Mouse (Mus musculus) mature B cell (primary cell): ENCODE data around the gene Gcfc2.

Experiments used
- in situ Hi-C: fragments of 300-500 bp; cut with MboI; formaldehyde crosslinking; loops from 2 replicates; pipeline ENCODE4 v1.14.3; 2019

Gene Gcfc2

DNA sequence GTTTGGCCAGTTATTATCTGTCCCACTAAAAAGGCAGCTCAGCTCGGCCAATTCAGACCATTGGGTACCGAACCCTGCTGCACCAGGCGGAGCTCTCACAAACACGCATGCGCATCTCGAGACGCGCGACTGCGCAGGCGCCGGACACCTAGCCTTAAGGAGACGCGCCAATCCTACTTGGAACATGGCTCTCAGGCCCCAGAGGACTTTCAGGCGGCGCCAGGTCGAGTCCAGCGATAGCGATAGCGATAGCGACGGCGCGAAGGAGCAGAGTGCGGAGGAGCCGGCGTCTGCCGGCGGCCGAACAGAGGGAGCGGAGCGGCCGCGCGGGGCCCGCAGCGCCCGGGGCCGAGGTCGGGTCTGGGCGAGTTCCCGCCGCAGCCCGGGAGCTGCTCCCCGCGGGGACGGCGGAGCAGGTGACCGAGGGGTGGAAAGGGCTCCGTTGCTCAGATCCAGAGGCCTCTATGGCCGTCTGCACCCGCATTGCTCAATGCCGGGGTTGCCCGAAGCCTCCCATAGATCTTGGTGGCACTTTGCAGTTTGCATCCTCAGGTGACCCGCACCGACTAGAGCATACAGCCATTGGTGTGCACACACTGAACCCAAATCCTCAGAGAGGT is at the start of gene Gcfc2:
TSS of gene Gcfc2 (plus strand) at position 147 of the 620 bp plus-strand sequence.
- in situ Hi-C loops, result no loop called here

- in situ Hi-C loops, result no loop called here
Measured at GRCm38 (mm10) chr6:81895678-81896230, 27.7 kb upstream of the Gcfc2 start.

DNA sequence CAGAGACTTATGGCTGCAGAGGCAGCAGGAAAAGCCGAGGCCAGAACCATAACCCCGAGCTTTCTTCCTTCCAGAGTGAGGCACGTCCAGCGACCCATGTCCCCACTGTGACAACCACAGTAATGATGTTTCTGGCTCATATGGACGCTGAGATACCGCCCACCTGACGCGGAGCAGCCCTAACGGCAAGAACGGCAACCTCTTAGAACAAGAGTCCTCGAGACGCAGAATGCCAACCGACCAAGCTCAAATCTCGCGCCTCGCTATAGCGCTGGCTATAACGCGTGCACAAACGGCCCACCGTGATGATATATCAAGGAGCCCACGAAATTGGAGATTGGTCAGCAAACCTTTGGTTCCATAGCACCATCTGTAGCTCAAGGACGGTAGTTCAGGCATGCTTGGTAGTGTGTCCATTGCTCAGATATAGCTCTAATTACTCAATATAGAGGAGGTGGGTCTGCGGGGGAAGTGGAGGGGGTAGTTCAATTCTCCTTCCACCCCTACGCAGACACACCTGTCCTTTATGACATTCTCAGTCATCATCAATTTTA is 13.1 kb upstream of the Gcfc2 start:
- in situ Hi-C loops, result no loop called here

- in situ Hi-C loops, result no loop called here
Measured at GRCm38 (mm10) chr6:81911244-81911643, 12.2 kb upstream of the Gcfc2 start.

DNA sequence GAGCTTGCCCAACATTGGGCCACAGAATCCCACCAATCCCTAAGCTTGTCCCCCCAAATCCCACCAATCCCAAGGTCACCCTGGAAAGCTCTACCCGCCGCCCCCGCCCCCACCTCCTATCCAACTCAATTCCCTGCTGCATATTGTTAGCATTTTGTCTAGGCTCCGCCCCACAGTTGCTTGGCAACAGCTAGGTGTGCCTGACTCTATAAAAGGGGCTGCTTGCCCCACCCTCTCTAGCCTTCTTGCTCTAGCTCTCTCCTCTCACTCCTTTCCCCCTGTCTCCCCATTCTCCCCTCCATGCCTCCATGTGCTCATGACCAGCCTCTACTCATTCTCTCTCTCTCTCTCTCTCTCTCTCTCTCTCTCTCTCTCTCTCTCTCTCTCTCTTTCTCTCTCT is 11.8 kb upstream of the Gcfc2 start:
- in situ Hi-C loops, result no loop called here

GRCm38 (mm10) chr6:81912177-81912576 is 11.3 kb upstream of the Gcfc2 start:
- in situ Hi-C loops, result no loop called here

GRCm38 (mm10) chr6:81924304-81924703 is 835 bp downstream of the Gcfc2 start:
- in situ Hi-C loops, result no loop called here

DNA sequence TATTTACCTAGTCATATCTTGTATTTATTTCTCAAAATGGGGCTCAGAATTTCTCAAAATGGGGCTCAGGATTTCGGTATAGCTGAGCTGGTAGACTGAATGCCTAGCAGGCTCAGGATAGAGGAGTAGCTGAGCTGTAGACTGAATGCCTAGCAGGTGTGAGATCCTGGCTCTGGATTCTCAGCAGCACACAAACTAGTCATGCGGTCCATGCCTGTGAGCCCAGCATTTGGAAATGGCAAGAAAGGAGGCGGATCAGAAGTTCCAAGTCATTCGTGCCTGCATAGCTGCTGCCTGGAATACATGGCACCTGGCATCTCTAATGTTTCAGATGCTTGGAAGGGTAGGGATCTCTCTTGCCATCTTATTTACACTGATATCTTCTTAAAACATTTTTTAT is 5.9 kb downstream of the Gcfc2 start:
- in situ Hi-C loops, result no loop called here

DNA sequence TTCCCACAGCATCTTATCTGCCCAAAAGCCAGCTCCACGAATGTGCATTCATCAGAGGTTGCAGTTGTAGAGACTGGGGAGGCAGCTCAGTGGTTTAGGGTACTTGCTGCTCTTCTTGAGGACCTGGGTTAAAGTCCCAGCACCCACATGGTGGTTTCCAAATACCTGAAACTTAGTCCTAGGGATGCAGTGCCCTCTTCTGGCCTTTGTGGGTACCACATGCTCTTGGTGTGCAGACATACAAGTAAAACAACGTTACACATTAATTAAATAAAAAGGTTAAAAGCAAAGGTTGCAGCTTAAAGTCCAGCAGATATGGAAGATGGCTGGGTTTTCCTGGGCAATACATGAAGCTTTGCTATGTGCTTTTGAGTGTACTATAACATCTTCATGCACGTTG is 9.8 kb downstream of the Gcfc2 start:
- in situ Hi-C loops, result no loop called here

DNA sequence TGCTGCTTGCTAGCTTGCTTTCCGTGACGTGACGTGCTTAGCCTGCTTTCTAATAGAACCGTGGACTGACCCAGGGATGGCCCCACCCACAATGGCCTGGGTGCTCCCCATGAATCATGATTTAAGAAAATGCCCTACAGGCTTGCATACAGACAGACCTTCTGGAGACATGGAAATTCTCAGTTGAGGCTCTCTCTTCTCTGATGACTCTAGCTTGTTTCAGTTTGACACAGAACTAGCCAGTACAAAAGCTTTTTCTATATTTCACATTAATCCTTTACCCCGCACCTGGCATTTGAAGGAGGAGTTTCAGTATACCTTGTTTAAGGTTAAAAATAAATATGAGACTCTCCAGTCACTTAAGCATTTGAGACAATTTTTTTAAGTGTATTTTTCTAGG is 18.2 kb downstream of the Gcfc2 start:
- in situ Hi-C loops, result no loop called here

DNA sequence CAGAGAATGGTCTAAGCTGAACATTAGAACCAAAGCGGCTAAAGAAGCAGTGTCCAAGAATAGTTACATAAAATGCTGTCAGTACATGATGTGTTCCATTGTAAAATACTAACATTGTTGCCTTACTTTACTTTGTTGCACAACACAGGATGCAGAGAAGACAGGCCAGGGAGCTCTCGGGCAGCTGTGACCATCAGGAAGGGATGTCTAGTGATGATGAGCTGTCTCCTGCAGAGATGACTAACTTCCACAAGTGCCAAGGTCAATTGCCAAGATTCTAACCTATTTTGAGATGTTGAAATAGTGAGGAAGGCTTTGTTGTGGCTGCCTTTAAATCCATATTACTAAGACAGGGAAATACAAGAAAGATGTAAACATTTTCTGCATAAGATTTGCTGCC is 19.8 kb downstream of the Gcfc2 start:
- in situ Hi-C loops, result no loop called here

- in situ Hi-C loops, result no loop called here
Measured at GRCm38 (mm10) chr6:81944432-81944831, 21.0 kb downstream of the Gcfc2 start.

DNA sequence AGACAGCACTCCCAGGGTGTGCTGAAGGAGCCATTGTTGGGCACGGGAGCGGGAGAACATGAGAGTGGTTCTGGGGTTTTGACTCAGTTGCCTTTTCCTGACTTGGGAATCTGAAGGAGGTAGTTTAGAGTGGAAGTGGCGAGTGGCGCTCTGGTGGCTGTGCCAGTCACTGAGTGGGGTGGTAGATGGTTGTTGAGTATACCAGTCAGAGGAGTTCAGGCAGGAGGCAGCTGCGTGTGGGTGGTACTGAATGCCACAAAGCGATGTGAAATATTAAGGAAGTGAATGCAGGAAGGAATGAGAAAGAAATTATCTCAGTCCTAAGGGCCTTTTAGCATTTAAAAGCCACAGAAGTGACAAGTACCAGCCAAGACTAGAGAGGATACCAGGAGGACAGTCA is 23.4 kb downstream of the Gcfc2 start:
- in situ Hi-C loops, result no loop called here

GRCm38 (mm10) chr6:81955133-81955532 is 31.7 kb downstream of the Gcfc2 start:
- in situ Hi-C loops, result no loop called here

DNA sequence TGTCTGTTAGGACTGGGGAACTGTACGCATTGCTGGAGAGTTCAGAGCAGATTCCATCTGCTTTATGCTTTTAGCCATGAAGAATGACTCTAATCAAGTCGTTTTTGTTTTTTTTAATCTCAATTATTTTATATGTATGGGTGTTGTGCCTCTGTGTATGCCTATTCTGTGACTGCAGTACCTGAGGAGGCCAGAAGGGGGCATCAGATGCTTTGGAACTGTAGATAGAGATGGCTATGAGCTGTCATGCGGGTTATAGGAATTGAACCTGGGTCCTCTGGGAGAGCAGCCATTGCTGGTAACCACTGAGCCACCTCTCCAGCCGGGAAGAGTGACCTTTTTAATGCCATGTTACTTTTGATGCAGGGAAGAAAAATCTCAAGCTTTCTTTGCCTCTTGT is 32.9 kb downstream of the Gcfc2 start:
- in situ Hi-C loops, result no loop called here

- in situ Hi-C loops, result no loop called here
Measured at GRCm38 (mm10) chr6:81957992-81958391, 34.5 kb downstream of the Gcfc2 start.

- in situ Hi-C loops, result no loop called here
Measured at GRCm38 (mm10) chr6:81959866-81960265, 36.4 kb downstream of the Gcfc2 start.

DNA sequence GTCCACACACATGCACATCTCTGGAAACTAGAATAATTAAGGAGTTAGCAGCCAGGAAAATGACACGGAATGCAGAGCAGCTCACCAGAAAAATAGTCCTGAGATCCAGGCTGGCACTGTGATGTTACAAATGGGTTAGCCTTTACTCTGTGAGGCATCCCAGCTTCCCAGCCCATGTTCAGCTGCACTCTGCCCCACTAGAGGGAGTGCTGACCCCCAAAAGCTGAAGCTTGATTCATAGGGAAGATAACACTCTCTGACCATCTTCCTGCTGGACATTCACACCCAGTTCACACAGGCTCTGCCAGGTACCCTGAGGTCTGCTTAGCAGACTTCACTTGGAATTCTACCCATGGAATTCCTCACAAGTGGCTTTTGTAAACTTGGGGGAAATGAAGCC is 36.8 kb downstream of the Gcfc2 start:
- in situ Hi-C loops, result no loop called here

DNA sequence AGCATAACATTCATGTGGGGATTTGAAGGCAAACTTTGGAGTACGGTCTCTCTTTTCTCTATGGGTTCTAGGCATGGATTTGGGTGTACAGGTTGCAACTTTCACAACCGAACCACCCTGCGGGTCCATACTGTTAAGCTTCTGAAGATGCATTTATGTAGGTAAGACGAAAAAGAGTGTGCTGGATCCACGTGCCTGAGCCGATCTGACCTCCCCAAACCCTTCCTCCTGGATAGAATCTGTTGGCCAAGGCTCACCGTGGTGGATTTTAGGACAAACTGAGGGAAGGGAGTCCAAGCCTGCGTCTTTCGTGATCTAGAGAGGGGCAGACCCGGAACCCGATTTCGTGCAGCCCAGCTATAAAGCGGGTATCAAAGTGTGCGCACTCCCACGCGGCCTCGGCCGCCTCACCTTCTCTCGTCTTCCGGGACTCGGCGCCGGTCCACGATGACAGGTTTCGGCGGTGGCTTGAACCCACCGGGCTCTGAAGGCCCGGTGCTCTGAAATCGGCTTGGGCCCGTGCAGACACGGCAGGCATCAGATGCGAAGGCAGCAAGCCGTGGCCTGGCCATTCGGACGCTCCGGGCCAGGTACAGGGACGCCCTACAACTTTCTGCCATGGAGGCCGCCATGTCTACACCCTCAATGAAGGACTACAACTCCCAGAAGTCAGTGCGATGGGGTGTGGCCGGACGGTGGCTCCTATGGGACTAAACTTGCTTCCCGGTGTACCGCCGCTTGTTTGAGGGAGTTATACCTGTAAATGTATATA is 42.0 kb downstream of the Gcfc2 start, which contains the start of gene Mrpl19:
TSS of gene Mrpl19 (minus strand) at position 663 of the 772 bp plus-strand sequence.
- in situ Hi-C loops, result no loop called here

DNA sequence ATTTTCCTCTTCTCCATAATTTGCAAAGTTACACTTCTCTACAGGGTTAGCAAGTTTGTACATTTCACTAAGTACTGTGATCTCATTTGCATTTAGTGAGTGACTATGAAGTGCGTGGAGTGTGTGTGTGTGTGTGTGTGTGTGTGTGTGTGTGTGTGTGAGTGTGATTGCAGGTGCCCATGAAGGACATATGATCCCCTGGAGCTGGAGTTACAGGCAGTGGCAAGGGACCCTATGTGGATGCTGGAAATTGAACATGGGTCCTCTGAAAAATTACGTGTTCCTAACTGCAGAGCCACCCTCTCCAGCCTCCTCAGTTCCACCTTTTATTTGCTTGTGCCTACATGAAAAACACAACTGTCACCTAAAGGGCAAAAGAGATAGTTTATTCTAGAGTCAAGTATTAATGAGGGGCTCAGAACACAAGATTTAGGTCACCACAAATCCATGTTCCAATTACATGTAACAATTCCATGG is 42.6 kb downstream of the Gcfc2 start:
- in situ Hi-C loops, result no loop called here

DNA sequence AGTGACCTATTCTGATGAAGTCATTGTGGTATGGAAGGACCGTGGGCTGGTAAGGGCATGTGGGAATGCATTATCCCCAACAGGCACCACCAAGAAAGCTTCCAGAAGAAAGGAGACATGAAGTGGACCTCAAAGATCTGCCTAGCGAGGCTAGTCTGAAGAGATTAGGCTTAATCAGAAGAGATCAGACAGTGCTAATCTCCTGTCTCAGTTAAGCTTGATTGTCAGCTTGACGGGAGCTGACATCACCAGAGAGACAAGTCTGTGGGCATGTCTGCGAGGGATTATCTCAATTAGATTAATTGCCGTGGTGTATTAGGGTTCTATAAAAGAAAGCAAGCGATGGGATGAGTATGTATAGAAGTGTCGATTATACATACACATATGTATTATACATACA is 47.7 kb downstream of the Gcfc2 start:
- in situ Hi-C loops, result loop anchor here (10.0 kb wide), 1 partner anchor 734 kb away; the partner anchor contains the start of gene Pole4

DNA sequence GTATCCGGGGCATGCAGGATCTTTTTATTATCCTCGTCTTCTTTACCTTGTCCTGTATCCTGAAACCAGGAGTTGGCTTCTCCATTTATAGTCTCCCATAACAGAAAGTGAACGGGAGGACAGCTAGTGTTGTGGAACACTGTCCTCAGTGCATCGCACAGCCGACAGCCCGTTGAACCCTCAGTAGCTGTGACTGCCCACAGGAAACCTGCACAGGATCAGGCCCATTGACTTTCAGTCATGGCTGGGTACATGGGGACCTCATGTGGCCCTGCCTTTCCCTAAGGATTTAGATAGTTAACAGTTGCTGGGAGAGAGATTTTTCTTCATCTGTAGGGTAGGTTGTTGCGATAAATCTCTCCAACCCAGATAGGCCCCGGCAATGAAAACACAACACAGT is 49.1 kb downstream of the Gcfc2 start:
- in situ Hi-C loops, result loop anchor here (10.0 kb wide), 1 partner anchor 732 kb away; the partner anchor contains the start of gene Pole4
